Mouse (Mus musculus) thymus, postnatal 36 days (tissue): ENCODE measurements around the gene Tcp11l2.

ENCODE experiments used
- DNase-seq, 2 experiments: peaks; one replicate each; pipeline ENCODE4 v3.0.0; 2022; ENCODE audit warnings: mixed read lengths in 2 of 2

Tcp11l2 gene

GRCm38 (mm10) chr10:84558511-84558910 lies 17.9 kb upstream of the Tcp11l2 start:
- no peak for DNase-seq

DNA sequence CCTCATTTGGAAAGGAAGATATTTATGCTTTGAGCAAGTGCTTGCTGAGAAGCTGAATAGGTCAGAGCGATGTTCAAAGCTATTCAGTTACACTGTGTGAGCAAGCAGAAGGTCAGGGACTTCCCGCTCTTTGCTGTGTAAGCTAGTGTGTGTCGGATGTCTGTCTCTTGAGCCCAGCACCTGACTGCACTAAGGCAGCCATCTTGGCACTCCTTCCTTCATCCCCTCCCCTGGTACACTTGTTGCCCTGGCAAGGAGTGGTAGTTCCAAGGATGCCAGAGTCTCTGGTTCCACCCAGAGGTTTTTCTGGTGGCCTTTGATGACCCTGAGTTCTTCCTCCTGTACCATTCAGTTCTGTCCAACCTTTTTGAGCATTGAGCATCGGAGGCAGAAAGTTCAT lies 16.4 kb upstream of the Tcp11l2 start:
- no peak for DNase-seq

DNA sequence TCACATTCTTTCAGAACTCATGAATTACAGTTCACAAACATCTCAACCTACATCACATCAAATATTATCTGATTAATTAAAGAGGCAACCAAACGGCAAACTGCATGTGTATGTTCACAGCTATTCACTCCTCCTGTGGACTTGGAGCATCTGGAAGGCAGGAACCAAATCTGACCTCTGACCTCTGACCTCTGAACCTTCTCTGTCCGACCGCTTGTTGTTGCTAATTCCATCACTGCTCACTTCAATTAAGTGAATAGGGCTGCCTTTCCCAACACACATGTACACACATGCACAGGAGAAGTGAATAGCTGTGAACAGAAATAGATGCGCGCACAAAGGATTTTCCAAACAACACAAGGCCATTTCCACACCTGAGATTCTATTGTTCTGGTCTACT lies 14.3 kb upstream of the Tcp11l2 start:
- DNase-seq: no peak

DNA sequence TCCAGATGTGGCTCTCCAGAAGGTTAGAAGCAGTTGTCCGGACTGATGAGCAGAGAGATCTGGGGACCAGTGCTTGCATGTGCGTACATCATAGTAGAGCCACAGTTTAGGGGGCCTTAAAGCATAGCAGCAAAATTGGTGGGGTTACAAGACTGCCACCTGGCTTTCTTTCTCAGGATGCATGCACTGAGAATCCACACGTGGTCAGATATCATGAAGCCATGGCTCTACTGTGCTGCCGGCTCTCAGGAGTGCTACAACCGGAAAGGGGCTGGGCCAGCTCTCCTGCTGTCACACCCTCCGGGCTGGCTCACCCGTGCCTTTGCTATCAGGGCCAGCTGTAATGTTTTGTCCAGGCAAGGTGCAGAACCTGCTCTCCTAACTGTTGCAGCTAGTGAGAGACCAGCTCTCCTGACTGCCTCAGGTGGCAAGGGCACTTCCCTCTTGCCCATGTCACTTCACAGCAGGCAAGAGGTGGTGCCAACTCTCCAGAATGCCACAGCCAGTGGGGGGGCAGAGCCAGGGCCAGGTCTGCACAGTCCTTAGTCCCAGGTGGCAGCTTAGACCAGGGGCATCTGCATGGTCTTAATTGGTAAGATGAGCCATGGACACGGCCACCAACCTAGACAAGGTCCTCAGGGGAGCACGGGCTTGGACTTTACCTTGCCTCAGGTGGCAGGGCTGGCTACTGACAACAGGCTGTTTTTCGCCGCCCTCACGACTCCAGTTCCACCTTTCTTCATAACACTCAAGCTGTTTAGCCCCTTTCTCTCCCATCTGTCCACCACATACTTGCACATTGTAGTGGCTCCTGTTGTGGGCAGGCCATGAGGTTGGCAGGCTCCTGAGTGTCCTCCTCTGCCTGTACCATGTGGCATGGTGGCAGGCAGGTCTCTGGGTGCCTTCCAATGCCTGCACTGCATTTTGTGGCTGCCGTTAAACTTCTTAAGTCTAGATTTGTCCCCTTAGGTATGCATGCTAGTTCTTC lies 13.6 kb upstream of the Tcp11l2 start:
- peak; percentile 34 to 53 for DNase-seq

DNA sequence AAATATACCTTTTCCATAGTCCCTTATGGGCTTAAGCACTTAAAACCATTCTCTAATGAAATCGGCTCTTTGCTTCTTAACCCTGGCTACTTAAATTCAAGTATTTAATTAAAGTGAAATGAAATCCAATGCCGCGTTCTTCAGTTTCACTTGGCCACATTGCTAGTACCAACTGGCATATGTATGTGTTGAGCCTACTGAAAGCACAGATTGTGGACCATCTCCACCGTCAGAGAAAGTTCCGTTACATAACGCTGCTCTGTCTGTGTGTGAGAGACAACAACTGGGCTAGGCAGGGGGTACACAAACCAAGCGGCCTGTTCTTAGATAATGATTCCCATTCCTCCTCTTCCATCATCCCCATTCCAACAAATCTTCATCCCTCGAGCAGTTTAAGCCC lies 12.0 kb upstream of the Tcp11l2 start:
- no peak for DNase-seq

DNA sequence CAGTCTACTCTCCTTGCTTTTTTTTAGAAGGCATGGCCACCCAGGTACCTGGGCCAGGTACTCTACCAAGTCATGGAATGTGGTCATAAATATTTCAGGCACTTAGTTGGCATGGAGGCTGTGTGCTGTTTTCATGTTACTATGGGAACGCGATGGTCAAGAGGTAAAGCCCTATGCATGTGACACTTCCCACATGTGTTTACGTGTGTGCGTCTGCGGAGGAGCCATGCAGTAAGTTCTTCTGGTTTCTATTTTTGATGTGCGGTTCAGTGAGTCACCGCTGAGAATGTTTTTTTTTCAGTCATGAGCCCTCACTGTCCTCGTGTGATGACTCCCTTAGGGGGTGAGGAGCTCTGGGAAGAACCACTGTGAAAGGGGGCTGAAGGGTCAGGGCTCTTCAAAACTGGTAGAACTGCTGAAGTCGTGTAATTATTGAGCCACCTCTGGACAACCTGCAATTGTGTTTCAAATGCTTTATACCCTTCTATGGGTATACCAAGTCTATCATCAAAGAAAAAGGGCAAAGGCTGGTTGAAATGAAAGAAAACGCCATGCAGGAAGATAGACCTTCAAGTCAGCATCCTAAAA lies 5.3 kb upstream of the Tcp11l2 start:
- no peak for DNase-seq

- no peak for DNase-seq
These were observed 2.6 kb upstream of the Tcp11l2 start for GRCm38 (mm10) chr10:84573671-84574420.

DNA sequence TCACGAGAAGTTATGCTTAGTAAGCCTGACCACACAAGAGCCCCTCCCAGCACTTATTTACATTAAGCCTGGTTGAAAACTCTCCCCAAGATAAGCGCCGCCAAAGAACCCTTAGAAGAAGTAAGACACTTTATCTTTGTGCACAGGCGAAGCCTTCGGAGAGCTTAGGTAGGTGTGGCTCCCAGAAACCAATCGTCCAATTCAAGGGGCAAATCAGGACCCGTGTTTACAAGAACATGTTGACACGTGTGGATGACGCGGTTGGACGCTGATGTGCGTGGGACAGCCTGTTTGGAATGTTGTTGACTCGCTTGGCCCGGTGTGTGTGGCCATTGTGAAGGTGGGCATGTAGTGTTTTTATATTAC lies 414 bp upstream of the Tcp11l2 start:
- no peak for DNase-seq

DNA sequence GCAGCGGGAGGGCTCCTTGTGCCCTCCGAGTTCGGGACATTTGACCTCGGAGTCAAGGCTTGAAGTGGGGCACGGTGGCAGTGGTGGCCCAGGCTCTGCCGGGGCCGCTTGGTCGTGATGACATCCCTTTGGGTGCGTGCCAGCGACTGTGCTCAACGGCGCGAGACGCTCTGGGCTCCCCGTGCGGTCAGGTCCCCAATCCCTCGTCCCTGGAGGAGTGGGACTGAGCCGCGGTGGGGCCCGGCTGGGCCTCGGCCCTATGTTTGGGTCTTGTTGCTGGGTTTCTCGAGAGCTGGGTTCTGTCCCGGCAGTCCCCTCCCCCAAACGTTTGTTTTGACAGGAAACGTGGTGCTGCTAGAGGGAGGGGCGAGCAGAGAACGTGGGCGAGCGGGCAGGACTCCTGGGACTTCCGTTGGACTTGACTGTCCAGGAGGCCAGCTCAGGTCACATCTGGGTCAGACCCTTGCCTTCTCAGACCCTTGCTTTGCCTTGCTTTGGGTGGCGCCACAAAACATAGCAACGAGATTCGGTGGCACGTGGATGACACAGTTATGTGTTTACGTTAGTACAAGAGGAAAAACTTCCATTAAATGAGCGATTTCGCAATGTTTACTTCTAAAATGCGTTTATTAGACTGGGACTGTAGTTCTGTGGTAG lies 773 bp downstream of the Tcp11l2 start:
- peak; percentile 73 to 80 for DNase-seq

GRCm38 (mm10) chr10:84578738-84579137 lies 2.3 kb downstream of the Tcp11l2 start:
- no peak for DNase-seq

DNA sequence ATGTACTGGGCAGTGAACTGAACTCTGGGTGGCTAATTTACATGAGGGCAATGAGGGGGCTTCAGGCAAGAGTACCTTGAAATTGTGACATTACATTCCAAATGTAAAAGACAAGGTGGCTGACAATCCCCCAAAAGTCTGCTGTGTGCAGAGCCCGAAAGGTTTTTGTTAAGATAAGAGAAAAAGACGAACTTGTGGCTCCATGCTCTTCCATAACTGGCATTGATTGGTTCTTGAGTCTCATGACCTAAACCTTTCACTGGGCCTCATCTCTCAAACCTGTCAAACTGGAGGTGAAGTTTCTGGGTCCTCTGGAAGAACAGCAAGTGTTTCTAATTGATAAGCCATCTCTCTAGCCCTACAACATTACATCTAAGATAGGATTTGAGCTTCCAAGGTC lies 3.1 kb downstream of the Tcp11l2 start:
- no peak for DNase-seq

GRCm38 (mm10) chr10:84581191-84581590 lies 4.8 kb downstream of the Tcp11l2 start:
- no peak for DNase-seq

- no peak for DNase-seq
These were observed 5.8 kb downstream of the Tcp11l2 start for GRCm38 (mm10) chr10:84582236-84582635.

- DNase-seq: peak in 1 of 2 experiments; percentile 5
These were observed 8.2 kb downstream of the Tcp11l2 start for GRCm38 (mm10) chr10:84584451-84585293.

GRCm38 (mm10) chr10:84585294-84585650 lies 8.8 kb downstream of the Tcp11l2 start:
- DNase-seq: no peak

GRCm38 (mm10) chr10:84590956-84591355 lies 14.5 kb downstream of the Tcp11l2 start:
- no peak for DNase-seq

DNA sequence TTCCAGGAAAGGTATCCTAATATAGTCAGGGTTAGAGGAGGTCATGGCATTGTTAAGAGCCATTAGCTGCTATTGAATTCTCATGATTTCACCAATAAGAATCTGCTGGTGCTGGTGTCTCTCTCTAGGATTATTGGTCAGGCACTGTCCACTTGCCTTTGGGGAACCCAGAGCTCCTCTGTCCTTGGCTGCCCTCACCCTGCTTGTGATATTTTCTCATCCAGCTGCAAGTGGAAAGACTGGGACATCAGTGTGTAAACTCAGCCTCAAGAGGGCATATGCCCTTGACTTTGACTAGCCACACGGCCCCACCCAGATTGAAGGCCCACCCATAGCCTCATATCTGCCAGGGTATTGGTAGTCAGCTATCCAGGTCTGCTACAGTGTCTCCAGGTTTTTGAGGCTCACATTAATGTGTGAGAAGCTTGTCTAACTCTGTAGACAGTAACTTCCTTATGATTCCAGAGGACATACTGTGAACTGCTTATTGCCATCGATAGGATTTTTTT lies 15.3 kb downstream of the Tcp11l2 start:
- DNase-seq: no peak

GRCm38 (mm10) chr10:84592745-84593144 lies 16.3 kb downstream of the Tcp11l2 start:
- no peak for DNase-seq

DNA sequence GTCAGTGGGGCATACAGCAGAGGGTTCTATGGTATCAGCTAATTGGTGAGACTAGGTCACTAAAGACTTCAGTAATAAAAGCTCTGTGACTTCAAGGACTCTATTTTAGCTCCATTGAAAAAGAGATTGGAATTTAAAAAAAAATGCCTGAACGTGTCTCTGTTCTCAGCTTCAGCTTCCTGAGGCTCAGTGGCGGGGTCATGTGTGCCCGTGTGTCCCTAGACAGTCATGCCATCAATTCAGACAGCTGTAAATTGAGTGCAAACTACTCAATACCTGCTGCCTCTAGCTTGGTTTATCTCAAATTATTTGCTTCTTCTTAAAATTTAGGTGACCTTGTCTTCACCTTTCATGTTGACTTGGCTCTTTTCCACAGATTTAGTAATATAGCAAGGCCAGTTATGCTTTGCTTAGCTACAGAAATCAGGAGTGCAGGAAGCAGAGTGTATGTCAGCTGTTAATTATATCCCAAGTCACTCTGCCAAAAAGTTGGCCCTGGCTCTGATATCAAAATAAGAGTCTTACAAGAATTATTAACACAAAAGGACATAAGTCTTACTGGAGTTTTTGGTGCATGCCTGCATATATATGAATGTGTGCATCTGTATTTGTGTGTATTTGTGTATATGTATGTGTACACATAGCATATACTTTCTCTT lies 20.8 kb downstream of the Tcp11l2 start:
- DNase-seq: no peak

GRCm38 (mm10) chr10:84598172-84598571 lies 21.7 kb downstream of the Tcp11l2 start:
- no peak for DNase-seq

DNA sequence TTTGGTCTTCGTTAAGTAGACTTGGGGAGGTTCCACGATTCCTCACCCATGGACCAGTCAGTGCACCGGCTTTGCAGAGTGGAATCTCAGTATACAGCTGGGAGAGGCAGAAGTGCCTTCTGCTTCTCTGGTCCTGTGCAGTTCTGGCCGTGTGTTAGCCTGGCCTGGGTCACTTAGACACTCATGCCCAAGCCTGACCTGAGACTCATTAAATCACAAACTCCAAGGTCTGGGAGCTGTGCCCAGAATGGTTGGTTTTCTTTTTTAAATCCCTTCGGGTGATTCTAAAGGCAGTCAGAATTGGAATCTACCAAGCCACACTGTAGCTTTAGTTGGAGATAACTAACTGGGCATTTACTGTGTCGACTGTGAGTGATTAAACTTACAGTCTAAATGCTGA lies 23.7 kb downstream of the Tcp11l2 start:
- no peak for DNase-seq
